Mouse (Mus musculus) hindbrain, embryonic 15.5 days (tissue): ENCODE data around the gene Dip2a. TPM values are rescaled to one million over a fixed set of nuclear protein-coding genes. Genes with fewer than 3 reads are reported as not detected.

ENCODE experiments used
- ATAC-seq: fragments of 200-750 bp; cut with Nextera tagmentation; 2 replicates; pipeline ENCODE4 v1.8.0; 2017; ENCODE audit warnings: low read depth, moderate number of reproducible peaks, moderate TSS enrichment; ENCODE audit not compliant: low FRiP score
- H3K27ac ChIP-seq: fragments of 300-500 bp; sonication (generic); replicated peaks from 2 replicates; pipeline ENCODE4 v1.5.1; 2015; ENCODE audit warnings: mild to moderate bottlenecking, inconsistent platforms
- H3K27me3 ChIP-seq: fragments of 300-500 bp; sonication (generic); 2 replicates; pipeline ENCODE4 v1.6.1; 2015; ENCODE audit warnings: control low read depth, inconsistent platforms
- H3K36me3 ChIP-seq: fragments of 300-500 bp; sonication (generic); 2 replicates; pipeline ENCODE4 v1.6.1; 2015; ENCODE audit warnings: control low read depth, inconsistent platforms
- H3K4me1 ChIP-seq: fragments of 300-500 bp; sonication (generic); replicated peaks from 2 replicates; pipeline ENCODE4 v1.6.1; 2015; ENCODE audit warnings: control low read depth, inconsistent platforms
- H3K4me2 ChIP-seq: fragments of 300-500 bp; sonication (generic); 2 replicates; pipeline ENCODE4 v1.6.1; 2015; ENCODE audit warnings: moderate library complexity, mild to moderate bottlenecking, inconsistent platforms
- H3K4me3 ChIP-seq: fragments of 300-500 bp; sonication (generic); 2 replicates; pipeline ENCODE4 v1.5.1; 2015; ENCODE audit warnings: mild to moderate bottlenecking, inconsistent platforms
- H3K9ac ChIP-seq: fragments of 300-500 bp; sonication (generic); 2 replicates; pipeline ENCODE4 v1.6.1; 2015; ENCODE audit warnings: inconsistent platforms
- H3K9me3 ChIP-seq: fragments of 300-500 bp; sonication (generic); 2 replicates; pipeline ENCODE4 v1.6.1; 2016; ENCODE audit warnings: control low read depth, inconsistent platforms
- WGBS: fragments of 180-500 bp; shearing (Covaris S2); methylation state at CpG from one replicate; pipeline ENCODE4 v1.1.7; 2015; 5-methylcytosine and 5-hydroxymethylcytosine counted together
- polyA plus RNA-seq: library from polyadenylated mRNA; unstranded; fragments of >200 nt; fragmentation: Nextera tagmentation; extraction: Ambion mirVana; gene quantifications from 2 replicates; pipeline ENCODE4 v1.2.1, GENCODE M21; 2015

Gene Dip2a
- 18.9 and 19.8 TPM in 2 replicates for polyA plus RNA-seq

GRCm38 (mm10) chr10:76344711-76345539 lies at the start of gene Dip2a:
Dip2a (minus strand) TSS chr10:76345291.
- Histone ChIP-seq H3K4me2 (peak within 1 kb of the TSS; percentile 84), H3K27me3 (no peaks in the 10 kb centered on the region), H3K9me3 (no peaks in the 10 kb centered on the region), H3K27ac (peak within 1 kb of the TSS; percentile 87), H3K9ac (peak within 1 kb of the TSS; percentile 82), H3K4me1 (peaks cover 26% of the 10 kb centered on the region), H3K4me3 (peak within 1 kb of the TSS; percentile 77), H3K36me3 (no peaks in the 10 kb centered on the region)
- under 1% methylated on average over 90 of the region's 94 CpGs for WGBS
- ATAC-seq: peak; percentile 94

GRCm38 (mm10) chr10:76392596-76392995 lies 47.5 kb upstream of the Dip2a start:
- no peak overlapping the region for H3K27ac ChIP-seq
- no peak for ATAC-seq
- H3K4me3 ChIP-seq: no peak overlapping the region
- H3K9ac ChIP-seq: no peak overlapping the region
- 96% methylated on average over 12 of the region's 12 CpGs for WGBS
- H3K27me3 ChIP-seq: no peaks in the 10 kb centered on the region
- no peak overlapping the region for H3K4me2 ChIP-seq
- H3K36me3 ChIP-seq: peaks cover 42% of the 10 kb centered on the region
- no peaks in the 10 kb centered on the region for H3K4me1 ChIP-seq
- H3K9me3 ChIP-seq: no peaks in the 10 kb centered on the region

- Histone ChIP-seq H3K4me1 (no peaks in the 10 kb centered on the region), H3K9ac (no peak overlapping the region), H3K4me2 (no peak overlapping the region), H3K27me3 (no peaks in the 10 kb centered on the region), H3K9me3 (no peaks in the 10 kb centered on the region), H3K4me3 (no peak overlapping the region), H3K27ac (no peak overlapping the region), H3K36me3 (peaks cover 42% of the 10 kb centered on the region)
- WGBS: 91% methylated on average over 9 of the region's 9 CpGs
- ATAC-seq: no peak
Measured at GRCm38 (mm10) chr10:76391786-76392185, 46.7 kb upstream of the Dip2a start.

- H3K4me1 ChIP-seq: no peaks in the 10 kb centered on the region
- no peak overlapping the region for H3K9ac ChIP-seq
- H3K27me3 ChIP-seq: no peaks in the 10 kb centered on the region
- no peak overlapping the region for H3K27ac ChIP-seq
- H3K4me2 ChIP-seq: no peak overlapping the region
- ATAC-seq: no peak
- H3K36me3 ChIP-seq: peaks cover 46% of the 10 kb centered on the region
- no peaks in the 10 kb centered on the region for H3K9me3 ChIP-seq
- H3K4me3 ChIP-seq: no peak overlapping the region
- WGBS: 96% methylated on average over 9 of the region's 9 CpGs
Measured at GRCm38 (mm10) chr10:76391166-76391565, 46.1 kb upstream of the Dip2a start.

GRCm38 (mm10) chr10:76374981-76375380 lies 29.9 kb upstream of the Dip2a start:
- Histone ChIP-seq H3K36me3 (peaks cover 33% of the 10 kb centered on the region), H3K9me3 (no peaks in the 10 kb centered on the region), H3K27ac (no peak overlapping the region), H3K4me2 (no peak overlapping the region), H3K4me3 (no peak overlapping the region), H3K9ac (no peak overlapping the region), H3K27me3 (no peaks in the 10 kb centered on the region), H3K4me1 (no peaks in the 10 kb centered on the region)
- ATAC-seq: no peak
- 96% methylated on average over 18 of the region's 18 CpGs for WGBS

- peaks cover 42% of the 10 kb centered on the region for H3K36me3 ChIP-seq
- 89% methylated on average over 3 of the region's 3 CpGs for WGBS
- no peak overlapping the region for H3K9ac ChIP-seq
Measured at GRCm38 (mm10) chr10:76371736-76372135, 26.6 kb upstream of the Dip2a start.

GRCm38 (mm10) chr10:76368766-76369165 lies 23.7 kb upstream of the Dip2a start:
- Histone ChIP-seq H3K4me3 (no peak overlapping the region), H3K9ac (no peak overlapping the region), H3K9me3 (no peaks in the 10 kb centered on the region), H3K36me3 (peaks cover 35% of the 10 kb centered on the region), H3K4me1 (no peaks in the 10 kb centered on the region), H3K4me2 (no peak overlapping the region), H3K27me3 (no peaks in the 10 kb centered on the region), H3K27ac (no peak overlapping the region)
- ATAC-seq: no peak
- WGBS: 95% methylated on average over 13 of the region's 13 CpGs

More at GRCm38 (mm10) chr10:76371736-76372135, 26.6 kb upstream of the Dip2a start:
- Histone ChIP-seq H3K4me2 (no peak overlapping the region), H3K27me3 (no peaks in the 10 kb centered on the region), H3K4me1 (no peaks in the 10 kb centered on the region), H3K4me3 (no peak overlapping the region), H3K9me3 (no peaks in the 10 kb centered on the region), H3K27ac (no peak overlapping the region)
- ATAC-seq: no peak

- H3K27ac ChIP-seq: no peak overlapping the region
- H3K4me1 ChIP-seq: no peaks in the 10 kb centered on the region
- no peaks in the 10 kb centered on the region for H3K27me3 ChIP-seq
- no peaks in the 10 kb centered on the region for H3K9me3 ChIP-seq
- WGBS: 35% methylated on average over 3 of the region's 3 CpGs
- H3K9ac ChIP-seq: no peak overlapping the region
- 0 out of 2 replicates have a peak, but pooled peaks have one; percentile 27 for ATAC-seq
- H3K4me3 ChIP-seq: no peak overlapping the region
- no peak overlapping the region for H3K4me2 ChIP-seq
- peaks cover 15% of the 10 kb centered on the region; the same call in 1 of the 2 replicates for H3K36me3 ChIP-seq
Measured at GRCm38 (mm10) chr10:76363233-76363632, 18.1 kb upstream of the Dip2a start.

- Histone ChIP-seq H3K9ac (no peak overlapping the region), H3K4me3 (no peak overlapping the region), H3K9me3 (no peaks in the 10 kb centered on the region), H3K4me1 (no peaks in the 10 kb centered on the region), H3K27ac (no peak overlapping the region), H3K36me3 (peaks cover 22% of the 10 kb centered on the region), H3K4me2 (no peak overlapping the region), H3K27me3 (no peaks in the 10 kb centered on the region)
- WGBS: 85% methylated on average over 5 of the region's 5 CpGs
- ATAC-seq: no peak
Measured at GRCm38 (mm10) chr10:76358468-76358867, 13.4 kb upstream of the Dip2a start.

- WGBS: 94% methylated on average over 8 of the region's 8 CpGs
- H3K4me1 ChIP-seq: no peaks in the 10 kb centered on the region
- H3K27me3 ChIP-seq: no peaks in the 10 kb centered on the region
- H3K9me3 ChIP-seq: no peaks in the 10 kb centered on the region
- peaks cover 27% of the 10 kb centered on the region for H3K36me3 ChIP-seq
- H3K4me3 ChIP-seq: no peak overlapping the region
- no peak overlapping the region for H3K9ac ChIP-seq
- ATAC-seq: no peak
- H3K4me2 ChIP-seq: no peak overlapping the region
- no peak overlapping the region for H3K27ac ChIP-seq
Measured at GRCm38 (mm10) chr10:76357286-76357875, 12.3 kb upstream of the Dip2a start.

- Histone ChIP-seq H3K9ac (no peak overlapping the region), H3K27me3 (no peaks in the 10 kb centered on the region), H3K4me2 (no peak overlapping the region), H3K4me1 (no peaks in the 10 kb centered on the region), H3K27ac (no peak overlapping the region), H3K36me3 (peaks cover 44% of the 10 kb centered on the region), H3K9me3 (no peaks in the 10 kb centered on the region), H3K4me3 (no peak overlapping the region)
- ATAC-seq: no peak
- WGBS: 94% methylated on average over 12 of the region's 12 CpGs
Measured at GRCm38 (mm10) chr10:76354974-76355373, 9.9 kb upstream of the Dip2a start.

- no peaks in the 10 kb centered on the region for H3K9me3 ChIP-seq
- peaks cover 44% of the 10 kb centered on the region for H3K36me3 ChIP-seq
- WGBS: 97% methylated on average over 12 of the region's 12 CpGs
- H3K4me1 ChIP-seq: no peaks in the 10 kb centered on the region
- H3K9ac ChIP-seq: no peak overlapping the region
- no peaks in the 10 kb centered on the region for H3K27me3 ChIP-seq
- no peak for ATAC-seq
- H3K4me2 ChIP-seq: no peak overlapping the region
- no peak overlapping the region for H3K4me3 ChIP-seq
- H3K27ac ChIP-seq: no peak overlapping the region
Measured at GRCm38 (mm10) chr10:76353986-76354385, 8.9 kb upstream of the Dip2a start.
